Mouse (Mus musculus) left cerebral cortex, adult 8-10 months (tissue): ENCODE measurements at regions not wholly inside any gene's neighbourhood (a gene's known extent, or its start where the extent isn't known, plus 50 kb on each side); places are given as distances from the start of the nearest gene placed in this dataset.

Source experiments
- DNase-seq, 2 experiments: peaks; one replicate each; pipeline ENCODE4 v3.0.0; 2022; ENCODE audit warnings: low spot score in 2 of 2

DNA sequence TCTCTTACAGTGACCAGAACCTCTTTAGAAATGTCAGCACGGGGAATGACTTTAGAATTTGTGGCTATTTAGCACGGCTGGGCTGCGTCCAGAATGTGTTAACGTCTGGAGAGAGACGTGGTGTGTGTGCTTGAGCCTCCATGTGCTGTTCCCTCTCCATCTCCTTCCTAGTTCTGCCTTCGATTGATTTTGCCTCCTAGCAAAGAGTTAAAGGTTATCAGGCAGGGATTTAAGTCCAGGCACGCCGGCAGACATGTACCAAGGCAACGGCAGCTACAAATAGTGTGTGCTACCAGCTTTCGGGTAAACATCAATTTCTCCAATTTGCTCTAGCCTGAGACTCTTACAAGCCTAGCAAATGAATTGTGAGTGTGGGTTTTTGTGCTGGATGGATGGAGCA is 285.7 kb downstream of the Icos start:
- no peak for DNase-seq

DNA sequence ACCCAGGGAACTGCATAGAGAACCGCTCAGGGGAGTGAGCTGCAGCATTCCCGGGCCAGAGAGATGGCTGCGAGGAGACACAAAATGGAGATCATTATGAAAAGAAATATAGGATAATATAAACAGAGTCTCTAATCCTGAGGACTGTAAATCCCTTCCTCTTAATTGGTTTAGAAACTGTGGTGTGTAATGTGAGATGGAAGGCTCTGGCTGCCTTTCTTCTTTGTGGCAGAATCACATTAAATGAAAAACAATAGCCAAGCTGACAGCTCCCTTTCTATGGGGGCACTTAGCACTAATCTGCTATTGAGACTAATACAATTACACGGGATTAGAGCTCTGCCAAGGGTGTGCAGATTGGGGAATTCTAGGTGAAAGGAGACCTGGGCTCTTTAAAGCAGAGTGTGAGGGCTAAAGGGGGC is 288.0 kb downstream of the Icos start:
- no peak for DNase-seq

DNA sequence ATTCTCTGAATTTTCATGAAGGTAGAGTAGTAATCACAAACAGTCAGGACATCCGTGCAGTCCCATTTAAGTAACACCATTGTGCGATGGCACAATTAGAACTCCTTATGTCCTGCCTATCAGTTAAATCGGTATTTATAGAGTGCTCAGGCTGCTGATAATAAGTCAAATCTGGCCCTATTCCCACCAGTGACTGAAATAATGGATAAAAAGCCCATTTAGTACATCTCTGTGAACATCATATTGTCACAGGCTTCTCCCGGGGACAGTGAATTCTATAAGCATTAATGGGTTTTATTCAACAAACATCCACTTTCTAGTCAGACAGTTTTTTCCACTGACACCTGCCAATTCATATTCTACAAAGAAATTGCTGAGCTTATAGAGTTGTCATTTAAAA is 296.1 kb downstream of the Icos start:
- DNase-seq: no peak

DNA sequence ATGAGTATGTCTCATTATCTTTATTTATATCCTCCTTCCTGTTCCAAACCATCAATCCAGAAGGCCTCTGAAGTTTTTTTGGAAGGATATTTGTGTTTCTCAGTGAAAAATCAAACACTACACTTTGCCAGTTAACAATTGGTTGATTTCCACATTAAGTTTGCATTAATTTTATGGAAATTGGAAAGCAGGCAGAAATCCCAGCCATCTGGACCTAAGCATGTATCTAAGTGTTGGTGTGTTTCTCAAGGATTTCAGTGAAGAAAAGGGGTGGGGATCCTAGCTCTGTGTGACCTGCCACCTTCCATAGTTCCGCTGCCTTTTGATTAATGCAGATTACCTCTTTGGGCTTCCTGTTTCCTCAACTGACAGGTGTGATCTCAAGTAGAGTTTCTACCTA is 296.5 kb downstream of the Icos start:
- no peak for DNase-seq

DNA sequence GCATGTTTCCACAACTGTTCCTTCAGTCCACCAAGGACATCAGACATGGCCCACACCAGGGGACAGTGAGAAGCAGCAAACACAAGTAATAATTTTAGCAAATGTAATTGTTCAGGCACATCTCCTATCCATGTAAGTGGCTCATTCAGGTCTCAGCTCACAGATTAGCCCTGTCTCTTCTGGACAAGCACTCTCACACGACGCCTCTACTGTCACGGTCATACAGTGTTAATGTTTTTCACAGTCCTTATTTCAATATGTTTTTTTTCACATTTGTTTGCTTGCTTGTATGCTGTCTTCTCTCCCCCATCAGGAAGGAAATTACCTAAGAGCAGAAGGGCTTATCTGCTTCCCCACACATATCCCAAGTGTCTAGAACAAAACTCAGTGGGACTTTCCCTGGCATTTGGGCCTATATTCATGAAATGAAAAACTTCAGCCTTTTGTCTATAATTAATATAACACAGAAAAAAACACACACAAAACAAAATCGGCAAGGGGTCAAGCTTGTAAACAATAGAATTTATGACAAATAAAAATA is 299.5 kb downstream of the Icos start:
- DNase-seq: no peak

DNA sequence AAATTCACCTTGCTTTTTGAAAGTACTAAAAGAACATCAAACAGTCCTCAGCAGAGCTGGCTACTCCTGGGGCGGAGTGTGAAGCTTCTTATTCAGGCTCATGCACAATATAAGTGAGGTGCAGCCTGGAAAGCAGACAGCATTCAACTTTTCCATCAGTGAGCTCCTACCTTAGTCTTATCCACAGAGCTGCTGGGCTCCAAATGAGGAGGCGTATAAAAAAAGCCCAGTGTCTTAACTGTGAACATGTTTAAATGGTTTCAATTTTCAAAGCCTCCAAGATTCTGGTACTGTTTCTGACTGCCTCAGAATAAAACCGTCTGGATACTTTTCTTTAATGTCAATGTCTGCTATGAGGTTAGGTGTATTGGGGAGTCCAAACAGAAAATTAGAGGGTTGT is 310.5 kb downstream of the Icos start:
- peak in 1 of 2 experiments; percentile 16 for DNase-seq

DNA sequence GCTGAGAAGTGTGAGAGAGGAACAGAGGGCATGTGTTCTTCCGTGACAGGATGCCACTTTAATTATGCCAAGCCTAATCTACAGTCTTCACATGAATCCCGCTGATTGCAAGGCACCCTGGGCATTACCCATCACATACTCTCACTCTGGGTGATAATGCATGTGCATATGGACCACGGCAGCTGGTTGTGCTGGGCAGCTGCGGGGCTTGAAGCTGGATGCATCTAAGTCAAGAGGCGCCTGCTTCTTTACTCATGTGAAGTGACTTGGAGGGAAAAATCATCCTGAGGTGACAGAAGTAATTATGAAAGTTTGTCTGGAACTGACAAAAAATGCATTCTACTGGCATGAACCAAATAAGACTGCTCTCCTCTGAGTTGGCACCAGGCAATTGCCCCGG is 311.2 kb downstream of the Icos start:
- no peak for DNase-seq

DNA sequence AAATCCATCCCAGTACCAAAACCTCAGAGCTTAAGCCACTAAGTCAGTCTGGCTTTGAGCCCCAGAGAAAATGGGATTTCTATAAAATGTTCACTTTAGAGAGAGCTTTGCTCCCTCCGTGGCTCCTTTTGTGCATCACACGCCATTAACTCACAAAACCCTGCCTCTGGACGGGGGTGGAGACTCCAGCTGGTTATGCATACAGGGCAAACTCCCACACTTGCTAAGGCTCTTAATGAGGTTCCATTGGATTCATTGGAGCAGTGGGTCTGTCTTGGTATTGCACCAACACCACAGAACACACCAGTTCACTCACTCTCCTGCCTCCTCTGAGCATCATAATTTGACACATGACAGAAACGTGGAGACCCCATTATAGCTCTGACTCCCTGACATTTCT is 311.8 kb downstream of the Icos start:
- no peak for DNase-seq

DNA sequence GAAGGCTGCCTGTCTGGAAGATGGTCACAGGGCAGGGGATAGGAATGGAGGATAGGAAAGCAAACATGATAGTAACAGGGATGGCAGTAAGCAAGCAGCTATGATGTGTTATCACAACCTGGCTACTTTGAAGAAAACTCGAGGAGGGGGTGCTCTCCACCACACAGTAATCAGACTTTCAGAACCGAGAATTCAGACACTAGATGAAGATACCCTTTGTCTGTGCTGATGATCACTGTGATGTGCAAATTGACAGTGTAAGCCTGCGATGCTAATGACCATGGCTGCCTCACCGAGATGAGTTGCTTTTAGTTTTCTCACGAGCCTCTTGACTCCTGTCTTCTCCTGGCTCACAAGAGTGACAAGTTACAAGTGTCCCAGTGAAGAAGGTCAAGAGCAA is 315.4 kb downstream of the Icos start:
- DNase-seq: no peak

DNA sequence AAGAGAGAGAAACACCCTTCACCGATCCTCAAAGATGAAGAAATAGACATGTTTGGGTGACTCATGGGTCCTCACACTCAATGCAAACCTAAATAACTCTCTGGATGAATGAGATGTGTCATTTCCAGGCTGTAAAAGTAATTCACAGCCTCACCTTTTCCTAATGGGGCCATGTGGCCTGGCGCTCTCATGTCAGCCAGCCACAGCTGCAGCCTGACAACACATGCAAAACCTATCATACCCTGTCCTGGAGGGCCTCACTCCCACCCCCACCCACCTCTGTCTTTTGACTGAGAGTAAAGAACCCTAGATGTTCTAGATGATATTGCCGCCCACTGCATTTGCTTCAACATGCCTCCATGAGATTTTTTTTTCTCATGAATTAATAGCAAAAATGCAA is 317.5 kb downstream of the Icos start:
- DNase-seq: no peak

DNA sequence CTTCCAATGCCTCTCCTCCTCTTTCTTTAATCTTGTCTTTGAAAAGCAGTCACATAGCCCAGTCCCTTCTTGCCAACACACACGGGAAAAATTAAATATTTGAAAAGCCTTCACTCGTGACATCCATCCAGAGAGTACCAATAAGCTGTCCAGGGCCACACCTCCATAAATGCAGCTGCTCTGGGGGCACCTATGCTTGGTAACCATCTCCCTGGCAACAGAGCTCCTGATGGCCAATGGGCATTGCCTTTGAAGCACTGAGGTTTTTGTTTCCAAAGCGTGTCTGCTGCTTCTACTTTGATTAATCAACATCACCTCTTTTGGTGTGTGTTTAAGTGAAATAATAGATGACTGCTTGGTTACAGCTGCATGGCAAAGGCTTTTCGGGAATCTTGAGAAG is 319.1 kb downstream of the Icos start:
- no peak for DNase-seq

DNA sequence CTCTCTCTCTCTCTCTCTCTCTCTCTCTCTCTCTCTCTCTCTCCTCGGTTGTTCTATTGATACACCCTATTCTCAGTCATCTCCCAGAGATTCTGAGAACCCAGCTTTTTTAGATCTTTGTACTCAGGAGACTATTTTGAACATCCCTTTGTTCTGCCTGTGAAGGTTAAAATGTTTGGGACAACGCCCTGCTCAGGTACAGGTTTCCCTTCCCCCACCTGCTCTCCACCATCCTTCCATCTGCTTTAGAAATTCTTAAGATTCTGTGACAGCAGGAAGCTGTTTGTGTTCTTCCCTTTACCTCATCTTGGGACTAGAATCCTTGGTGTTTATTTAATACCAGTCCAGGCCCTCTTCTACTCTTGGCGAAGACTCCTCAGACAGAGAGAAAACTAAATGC is 319.6 kb downstream of the Icos start:
- no peak for DNase-seq

DNA sequence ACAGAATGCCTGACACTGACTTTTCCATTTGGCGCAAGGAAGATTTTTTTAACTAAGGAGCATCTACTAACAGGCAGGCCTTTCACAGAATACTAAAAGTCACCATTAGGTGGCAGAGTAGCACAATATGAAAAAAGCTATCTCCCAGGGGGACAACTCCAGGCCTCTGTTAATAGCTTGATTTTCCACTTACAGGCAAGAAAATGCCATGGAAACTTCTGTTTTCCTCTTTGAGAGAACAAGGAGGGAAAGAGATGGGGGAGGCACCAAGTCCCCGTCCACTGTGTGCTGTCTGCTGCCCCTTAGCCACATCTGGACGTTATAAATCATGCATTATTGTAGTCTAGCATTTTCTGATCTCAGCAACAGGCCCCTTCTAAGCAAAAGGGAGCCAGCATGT is 320.3 kb downstream of the Icos start:
- DNase-seq: no peak

DNA sequence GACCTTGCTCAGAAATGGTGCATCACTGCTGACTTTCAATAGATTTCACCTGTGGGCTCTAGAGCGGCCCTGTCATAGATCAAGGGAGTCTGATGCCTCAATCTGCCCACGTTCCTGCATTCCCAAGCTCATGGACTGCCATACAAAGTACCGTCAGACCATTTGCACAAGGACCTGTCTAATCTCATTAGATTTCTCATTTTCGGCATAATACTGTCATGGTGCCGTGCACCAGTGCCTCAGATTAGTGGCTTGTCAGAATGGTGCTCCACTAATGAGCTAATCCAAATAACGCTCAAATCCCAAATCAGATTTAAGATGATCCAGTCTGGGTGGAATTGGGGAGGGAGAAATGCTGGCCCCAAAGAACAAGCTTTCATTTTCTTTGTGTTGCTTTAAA is 321.1 kb downstream of the Icos start:
- DNase-seq: no peak

DNA sequence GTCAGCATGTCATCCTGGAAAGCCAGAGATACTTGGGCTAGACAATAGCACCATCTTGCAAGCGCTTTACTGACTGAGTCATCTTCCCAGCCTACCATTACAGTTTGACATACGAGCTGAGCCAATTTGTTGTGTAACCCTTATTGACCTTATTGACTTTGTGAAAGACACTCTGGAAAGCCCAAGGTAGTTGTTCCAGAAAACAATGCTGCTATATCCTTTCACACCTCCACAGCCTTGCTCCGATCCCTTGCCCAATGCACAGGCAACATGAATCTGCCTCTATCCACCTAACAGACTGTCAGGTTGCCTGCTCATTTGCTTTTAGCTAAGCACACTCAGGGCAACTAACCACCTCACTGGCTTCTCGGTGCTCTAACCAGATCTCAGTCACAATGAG is 322.8 kb downstream of the Icos start:
- DNase-seq: no peak

DNA sequence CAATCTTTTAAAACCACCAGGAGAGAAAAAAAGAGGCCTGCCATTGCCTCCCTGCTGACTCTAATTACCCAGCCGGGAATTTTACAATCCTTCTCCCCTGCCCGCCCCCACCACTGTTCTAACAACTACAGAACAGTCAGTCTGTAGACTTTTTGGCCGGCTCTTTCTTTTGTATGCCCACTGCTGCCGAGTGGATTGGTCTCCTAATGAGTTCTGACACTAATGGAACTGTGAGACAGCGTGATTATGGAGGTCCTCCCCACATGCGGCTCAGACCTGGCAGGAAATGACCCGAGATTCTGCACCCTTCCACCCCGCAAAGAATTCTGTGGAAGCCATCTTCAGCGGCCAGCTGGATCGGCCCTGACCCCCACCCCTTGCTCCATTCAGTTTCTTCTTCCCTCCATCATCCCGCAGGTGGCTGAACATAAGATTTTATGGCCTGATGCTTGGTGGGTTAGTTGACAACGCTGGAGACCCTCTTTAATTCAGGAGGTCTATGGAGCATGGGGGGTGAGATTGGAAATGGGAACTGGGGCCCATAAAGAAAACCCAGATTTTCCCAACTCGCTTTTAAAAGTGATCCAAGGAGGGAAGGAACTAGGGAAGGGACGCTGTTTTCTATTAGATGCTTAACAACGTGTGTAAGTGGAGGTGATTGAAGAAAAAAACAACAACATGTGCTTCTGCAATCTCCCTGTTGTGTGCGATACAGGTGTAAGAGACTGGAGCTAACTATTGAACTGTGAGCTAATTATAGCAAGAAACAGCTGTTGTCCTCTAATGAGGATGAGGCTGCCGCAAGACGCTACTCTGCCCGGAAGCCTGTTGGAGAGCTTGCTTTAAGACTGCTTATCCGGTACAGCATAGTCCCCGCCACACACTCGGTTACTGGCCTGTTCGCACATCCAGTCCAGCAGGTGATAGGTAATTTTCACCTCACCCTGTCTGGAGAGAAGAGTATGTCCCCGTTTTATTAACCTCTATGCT is 323.6 kb downstream of the Icos start:
- no peak for DNase-seq

DNA sequence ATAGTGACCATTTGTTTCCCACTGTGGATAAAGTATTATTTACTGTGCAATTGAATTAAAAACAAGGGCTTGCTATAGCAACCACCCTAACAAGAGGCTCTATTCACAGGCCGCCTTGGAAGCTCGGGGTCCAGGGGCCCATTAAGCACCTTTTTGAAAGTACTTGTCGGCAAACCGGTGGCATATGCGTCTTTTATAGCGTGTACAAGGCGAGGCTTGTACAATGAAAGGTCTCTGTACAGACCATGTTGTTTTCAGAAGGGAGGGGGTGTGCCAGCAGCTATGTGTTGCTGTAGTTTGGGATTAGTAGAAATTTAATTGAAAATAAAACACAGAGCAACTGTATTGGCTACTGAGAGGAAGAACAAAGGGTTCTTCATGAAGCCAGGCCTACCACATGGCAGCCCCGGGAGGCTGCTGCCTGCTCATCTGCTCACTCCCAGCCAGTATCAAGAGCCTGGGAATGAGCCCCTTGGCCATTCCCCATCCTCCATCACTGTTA is 324.9 kb downstream of the Icos start:
- DNase-seq: no peak

DNA sequence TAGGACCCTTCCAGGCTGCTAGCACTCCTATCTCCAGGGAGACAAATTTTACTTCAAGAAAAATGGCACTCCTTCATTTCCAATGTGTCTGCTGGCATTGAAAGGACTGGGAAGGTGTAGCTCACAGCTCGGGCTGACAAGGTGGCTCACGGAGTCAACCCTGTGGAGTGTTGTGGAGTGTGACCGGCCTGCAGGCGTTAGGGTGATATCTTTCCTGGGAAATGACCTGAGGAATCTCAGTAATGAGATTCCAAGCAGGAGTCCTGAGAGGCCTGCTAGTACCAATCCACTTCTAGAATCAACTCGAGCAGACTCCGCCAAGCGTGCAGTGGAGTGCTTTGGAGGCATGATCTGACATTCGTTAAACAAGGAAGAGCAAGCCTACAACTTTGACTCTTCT is 328.6 kb downstream of the Icos start:
- no peak for DNase-seq

DNA sequence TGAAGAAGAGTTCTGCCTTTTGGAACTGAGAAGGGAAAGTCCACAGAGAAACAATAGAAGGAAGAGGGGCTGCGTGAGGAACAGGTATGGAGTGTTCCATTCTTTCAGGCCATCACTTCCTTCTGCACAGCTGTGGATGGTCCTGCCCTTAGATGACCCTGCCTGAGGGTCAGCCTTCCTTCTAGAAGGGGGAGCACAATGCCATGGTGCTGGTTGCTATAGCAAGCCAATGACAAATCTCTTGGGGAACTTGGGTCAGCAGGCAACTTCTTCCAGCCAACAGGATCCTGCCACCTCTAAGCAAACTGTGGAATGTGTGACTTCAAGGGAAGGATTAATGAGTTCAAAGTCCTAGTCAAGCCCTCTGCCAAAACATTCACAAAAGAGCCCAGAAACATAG is 329.1 kb upstream of the Pard3b start:
- no peak for DNase-seq

DNA sequence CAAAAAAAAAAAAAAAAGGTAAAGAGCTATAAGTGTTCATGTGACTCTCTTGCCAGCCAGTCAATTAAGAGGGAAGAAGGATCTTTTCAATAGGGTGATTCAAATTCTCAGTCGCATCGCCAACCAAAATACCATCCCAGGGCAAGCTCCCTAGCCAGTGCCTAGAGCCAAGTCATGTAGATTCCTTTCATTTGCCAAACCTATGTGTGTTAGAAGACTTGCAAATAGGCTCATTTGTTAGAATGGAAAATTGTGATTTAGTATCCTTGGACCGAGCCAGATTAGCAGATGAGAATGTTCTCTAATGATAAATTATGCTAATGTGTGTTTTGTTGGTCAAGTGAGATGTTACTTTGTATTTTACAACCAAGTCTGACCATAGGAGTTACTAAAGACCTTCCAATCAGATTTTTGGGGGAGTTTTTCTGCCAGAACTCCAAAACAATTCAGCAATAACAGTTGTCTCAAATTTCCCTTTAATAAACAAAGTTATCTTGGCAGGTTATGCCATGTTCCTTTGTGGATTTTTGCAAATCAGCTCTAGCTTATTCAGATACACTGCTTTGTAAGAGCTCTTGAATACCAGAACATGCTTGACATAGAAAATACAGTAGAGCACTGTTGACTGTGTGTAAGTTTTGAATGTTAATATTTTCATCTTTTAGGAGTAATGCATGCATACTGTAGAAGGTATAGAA is 328.4 kb upstream of the Pard3b start:
- no peak for DNase-seq

DNA sequence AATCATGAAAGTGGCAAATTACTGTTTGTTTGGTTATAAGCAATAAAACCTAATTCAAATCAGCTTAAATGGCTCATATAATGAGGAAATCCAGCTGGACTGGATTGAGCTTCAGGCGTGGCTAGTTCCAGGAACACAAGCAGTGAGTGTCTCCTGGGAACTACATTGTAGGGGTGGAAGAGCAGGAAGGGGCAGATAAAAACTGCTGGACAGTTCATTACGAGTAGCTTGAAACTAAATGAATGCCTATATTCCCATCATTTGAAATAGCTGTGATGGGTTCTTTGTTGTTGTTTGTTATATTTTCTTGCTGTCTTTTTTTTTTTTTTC is 327.9 kb upstream of the Pard3b start:
- no peak for DNase-seq

DNA sequence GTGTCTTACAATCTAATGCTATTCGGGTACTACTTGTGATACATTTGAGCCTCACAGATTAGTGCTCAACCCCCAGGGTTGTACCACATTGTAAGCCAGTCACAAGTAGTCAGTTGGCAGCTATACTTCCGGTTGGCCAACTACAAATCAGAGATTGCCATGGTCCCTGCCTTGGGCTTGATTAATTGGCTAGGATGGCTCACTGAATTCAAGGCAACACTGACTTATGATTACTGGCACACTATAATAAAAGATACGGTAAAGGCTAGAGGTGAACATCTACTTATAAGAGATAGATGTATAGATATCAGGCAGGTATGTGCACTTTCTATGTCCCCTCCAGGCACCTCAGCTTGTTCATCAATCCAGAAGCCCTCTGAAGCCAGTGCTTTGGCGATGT is 325.4 kb upstream of the Pard3b start:
- DNase-seq: no peak

DNA sequence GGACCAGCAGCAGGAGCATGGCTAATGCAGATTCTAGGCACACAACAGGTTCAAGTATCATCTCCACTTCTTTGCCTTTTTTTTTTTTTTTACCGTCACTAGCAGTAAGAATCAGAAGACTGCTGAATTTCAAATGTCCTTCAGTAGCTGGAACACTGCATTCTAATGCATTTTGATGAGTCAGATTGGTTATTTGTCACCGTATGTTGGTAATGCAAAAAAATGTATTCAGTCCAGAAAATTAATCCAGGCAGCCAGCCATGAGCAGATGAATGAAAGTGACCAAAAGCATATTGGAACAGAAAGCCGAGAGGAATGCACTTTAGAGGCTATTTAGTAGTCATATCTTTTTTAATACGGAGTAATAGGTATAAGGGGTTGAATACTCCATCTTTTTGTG is 322.4 kb upstream of the Pard3b start:
- no peak for DNase-seq
